Mouse (Mus musculus) lung, postnatal 0 days (tissue): ENCODE results near the gene Samd4b. TPM values are rescaled to one million over a fixed set of nuclear protein-coding genes. Genes with fewer than 3 reads are reported as not detected.
A peak's percentile ranks its signal among the peaks of the same experiment; 100 is the strongest.

Experiments used
- ATAC-seq: fragments of 200-750 bp; cut with Nextera tagmentation; 2 replicates; pipeline ENCODE4 v1.8.0; 2017; ENCODE audit warnings: moderate library complexity
- DNase-seq: peaks from one replicate; pipeline ENCODE4 v3.0.0-alpha.2; 2016; ENCODE audit warnings: low spot score
- H3K27ac ChIP-seq: fragments of 300-500 bp; sonication (generic); 2 replicates; pipeline ENCODE4 v1.5.1; 2014; ENCODE audit warnings: antibody characterized with exemption, mild to moderate bottlenecking, low read length, mixed read lengths
- H3K27me3 ChIP-seq: fragments of 300-500 bp; sonication (generic); replicated peaks from 2 replicates; pipeline ENCODE4 v1.6.1; 2014; ENCODE audit warnings: low read length, mixed read lengths; ENCODE audit not compliant: insufficient read depth
- H3K36me3 ChIP-seq: fragments of 300-500 bp; sonication (generic); 2 replicates; pipeline ENCODE4 v1.6.1; 2014; ENCODE audit warnings: low read length, mixed read lengths; ENCODE audit not compliant: insufficient read depth
- H3K4me1 ChIP-seq: fragments of 300-500 bp; sonication (generic); 2 replicates; pipeline ENCODE4 v1.6.1; 2014; ENCODE audit warnings: antibody characterized with exemption, low read depth, low read length, mixed read lengths; ENCODE audit not compliant: insufficient read depth
- H3K4me2 ChIP-seq: fragments of 300-500 bp; sonication (generic); replicated peaks from 2 replicates; pipeline ENCODE4 v1.6.1; 2014; ENCODE audit warnings: low read depth, mild to moderate bottlenecking, low read length, moderate library complexity, mixed read lengths
- H3K4me3 ChIP-seq: fragments of 300-500 bp; sonication (generic); 2 replicates; pipeline ENCODE4 v1.5.1; 2014; ENCODE audit warnings: low read depth, low read length
- H3K9ac ChIP-seq: fragments of 300-500 bp; sonication (generic); replicated peaks from 2 replicates; pipeline ENCODE4 v1.6.1; 2014; ENCODE audit warnings: low read depth, mild to moderate bottlenecking
- H3K9me3 ChIP-seq: fragments of 300-500 bp; sonication (generic); 2 replicates; pipeline ENCODE4 v1.6.1; 2016; ENCODE audit warnings: low read length, mixed read lengths
- CTCF ChIP-seq: IDR thresholded peaks from 2 replicates; pipeline ENCODE4 v1.5.1; 2016; ENCODE audit warnings: antibody characterized with exemption, mild to moderate bottlenecking
- EP300 ChIP-seq: IDR thresholded peaks from 2 replicates; pipeline ENCODE4 v1.6.1; 2016; ENCODE audit warnings: antibody characterized with exemption, mild to moderate bottlenecking, control low read depth
- WGBS: fragments of 180-500 bp; shearing (Covaris S2); extraction: QIAGEN DNeasy Blood & Tissue Kit; methylation state at CpG from one replicate; pipeline ENCODE4 v1.1.7; 2014; 5-methylcytosine and 5-hydroxymethylcytosine counted together
- polyA plus RNA-seq: library from polyadenylated mRNA; unstranded; fragments of >200 nt; fragmentation: Nextera tagmentation; extraction: Ambion mirVana; gene quantifications from 2 replicates; pipeline ENCODE4 v1.2.1, GENCODE M21; 2015

Samd4b gene
- polyA plus RNA-seq, 1 experiment from 2014 or later: 13.4 TPM

- H3K9ac ChIP-seq: peak overlapping the region; percentile 87
- no peaks in the 10 kb centered on the region for H3K27me3 ChIP-seq
- peak overlapping the region; percentile 77 for H3K4me3 ChIP-seq
- ATAC-seq (peak; percentile 98), DNase-seq (peak; percentile 100)
- no peaks in the 10 kb centered on the region for H3K36me3 ChIP-seq
- peaks cover 19% of the 10 kb centered on the region; the same call in 1 of the 2 replicates for H3K4me1 ChIP-seq
- no peaks in the 10 kb centered on the region for H3K9me3 ChIP-seq
- peak overlapping the region; percentile 89 for H3K4me2 ChIP-seq
- TF ChIP-seq EP300: no peak
- peak; percentile 75 for TF ChIP-seq CTCF
- H3K27ac ChIP-seq: peak overlapping the region; percentile 94
- 0% methylated on average over 26 of the region's 64 CpGs for WGBS
Observed at GRCm38 (mm10) chr7:28436271-28436904, 161.6 kb downstream of the Samd4b start.

GRCm38 (mm10) chr7:28435660-28436259, 162.2 kb downstream of the Samd4b start:
- Histone ChIP-seq H3K4me3 (peak overlapping the region; percentile 77), H3K9me3 (no peaks in the 10 kb centered on the region), H3K4me2 (peak overlapping the region; percentile 89), H3K36me3 (no peaks in the 10 kb centered on the region), H3K9ac (peak overlapping the region; percentile 87), H3K27ac (peak overlapping the region; percentile 66), H3K4me1 (peaks cover 19% of the 10 kb centered on the region; the same call in 1 of the 2 replicates), H3K27me3 (no peaks in the 10 kb centered on the region)
- DNase-seq (peak; percentile 41), ATAC-seq (peak; percentile 2)
- WGBS: 3% methylated on average over 7 of the region's 70 CpGs
- TF ChIP-seq CTCF: no peak
- TF ChIP-seq EP300: 0 out of 2 replicates have a peak, but pooled peaks have one; percentile 1

- 89% methylated on average over 2 of the region's 2 CpGs for WGBS
- Histone ChIP-seq H3K4me1 (peaks cover 16% of the 10 kb centered on the region; the same call in 1 of the 2 replicates), H3K27ac (no peak overlapping the region)
Observed at GRCm38 (mm10) chr7:28432252-28432651, 165.7 kb downstream of the Samd4b start.

GRCm38 (mm10) chr7:28430512-28430911, 167.4 kb downstream of the Samd4b start:
- WGBS: 33% methylated on average over 1 of the region's 1 CpGs
- peaks cover 14% of the 10 kb centered on the region; the same call in 1 of the 2 replicates for H3K4me1 ChIP-seq
- H3K9me3 ChIP-seq: no peaks in the 10 kb centered on the region
- no peak overlapping the region for H3K4me3 ChIP-seq
- H3K4me2 ChIP-seq: no peak overlapping the region
- no peaks in the 10 kb centered on the region for H3K36me3 ChIP-seq
- no peak for TF ChIP-seq CTCF
- H3K27ac ChIP-seq: no peak overlapping the region
- no peak for ATAC-seq
- no peaks in the 10 kb centered on the region for H3K27me3 ChIP-seq
- no peak for DNase-seq
- no peak overlapping the region for H3K9ac ChIP-seq

More at GRCm38 (mm10) chr7:28432252-28432651, 165.7 kb downstream of the Samd4b start:
- H3K27me3 ChIP-seq: no peaks in the 10 kb centered on the region
- no peaks in the 10 kb centered on the region for H3K9me3 ChIP-seq
- no peak overlapping the region for H3K4me3 ChIP-seq
- ATAC-seq: no peak
- no peaks in the 10 kb centered on the region for H3K36me3 ChIP-seq
- TF ChIP-seq EP300: no peak
- no peak for TF ChIP-seq CTCF
- no peak for DNase-seq
- no peak overlapping the region for H3K4me2 ChIP-seq
- peak overlapping the region; percentile 26; the same call in 1 of the 2 replicates for H3K9ac ChIP-seq

- Histone ChIP-seq H3K4me1 (0 out of 2 replicates have a peak, but pooled peaks cover 2% of the 10 kb centered on the region), H3K4me3 (no peak overlapping the region), H3K9ac (no peak overlapping the region), H3K9me3 (no peaks in the 10 kb centered on the region), H3K4me2 (no peak overlapping the region), H3K36me3 (peaks cover 7% of the 10 kb centered on the region), H3K27me3 (no peaks in the 10 kb centered on the region), H3K27ac (no peak overlapping the region)
- DNase-seq: no peak
- no peak for TF ChIP-seq EP300
- no peak for TF ChIP-seq CTCF
- ATAC-seq: no peak
Observed at GRCm38 (mm10) chr7:28427738-28428137, 170.2 kb downstream of the Samd4b start.

GRCm38 (mm10) chr7:28423018-28423417, 174.9 kb downstream of the Samd4b start:
- H3K9ac ChIP-seq: no peak overlapping the region
- DNase-seq: no peak
- no peak overlapping the region for H3K4me3 ChIP-seq
- no peak overlapping the region for H3K27ac ChIP-seq
- H3K9me3 ChIP-seq: no peaks in the 10 kb centered on the region
- no peaks in the 10 kb centered on the region for H3K27me3 ChIP-seq
- no peak for ATAC-seq
- no peak for TF ChIP-seq CTCF
- TF ChIP-seq EP300: no peak
- H3K4me1 ChIP-seq: no peaks in the 10 kb centered on the region
- H3K4me2 ChIP-seq: no peak overlapping the region
- WGBS: 94% methylated on average over 1 of the region's 1 CpGs
- peaks cover 25% of the 10 kb centered on the region for H3K36me3 ChIP-seq
